Mouse (Mus musculus): ENCODE data around the gene Trhr2.

The Trhr2 gene

GRCm38 (mm10) chr8:122330446-122331133 is 30.0 kb downstream of the Trhr2 start:
- no peak for DNase-seq

- no peak for DNase-seq
Measured at GRCm38 (mm10) chr8:122329553-122330239, 30.9 kb downstream of the Trhr2 start.

- DNase-seq = no peak
Measured at GRCm38 (mm10) chr8:122329072-122329471, 31.5 kb downstream of the Trhr2 start.

GRCm38 (mm10) chr8:122326114-122326542 is 34.4 kb downstream of the Trhr2 start:
- DNase-seq = no peak

GRCm38 (mm10) chr8:122325196-122325595 is 35.4 kb downstream of the Trhr2 start:
- no peak for DNase-seq

- DNase-seq = peak; percentile 65
Measured at GRCm38 (mm10) chr8:122323951-122324402, 36.6 kb downstream of the Trhr2 start.

GRCm38 (mm10) chr8:122322792-122323191 is 37.8 kb downstream of the Trhr2 start:
- no peak for DNase-seq

- no peak for DNase-seq
Measured at GRCm38 (mm10) chr8:122322126-122322525, 38.4 kb downstream of the Trhr2 start.

GRCm38 (mm10) chr8:122321455-122321921 is 39.1 kb downstream of the Trhr2 start:
- no peak for DNase-seq

GRCm38 (mm10) chr8:122320541-122320940 is 40.0 kb downstream of the Trhr2 start:
- no peak for DNase-seq

GRCm38 (mm10) chr8:122319708-122320075 is 40.9 kb downstream of the Trhr2 start:
- no peak for DNase-seq

GRCm38 (mm10) chr8:122319045-122319707 is 41.4 kb downstream of the Trhr2 start:
- DNase-seq = no peak

- DNase-seq = no peak
Measured at GRCm38 (mm10) chr8:122317918-122318475, 42.5 kb downstream of the Trhr2 start.

GRCm38 (mm10) chr8:122316402-122316801 is 44.1 kb downstream of the Trhr2 start:
- no peak for DNase-seq

GRCm38 (mm10) chr8:122314899-122315496 is 45.5 kb downstream of the Trhr2 start:
- DNase-seq = peak; percentile 75

GRCm38 (mm10) chr8:122313310-122313709 is 47.2 kb downstream of the Trhr2 start:
- no peak for DNase-seq

- DNase-seq = no peak
Measured at GRCm38 (mm10) chr8:122312553-122312952, 48.0 kb downstream of the Trhr2 start.

GRCm38 (mm10) chr8:122311115-122311514 is 49.4 kb downstream of the Trhr2 start:
- DNase-seq = no peak

- DNase-seq = no peak
Measured at GRCm38 (mm10) chr8:122309272-122309671, 51.3 kb downstream of the Trhr2 start.

- no peak for DNase-seq
Measured at GRCm38 (mm10) chr8:122307836-122308235, 52.7 kb downstream of the Trhr2 start.
